Comparison of ENCODE assay signal across 9 mouse cellular contexts in genomic region chr2:178326750-178327465, GRCm38 (mm10).
DNase-seq lines count a peak whose midpoint lies in the region; ATAC-seq and TF ChIP-seq lines count a peak whose summit lies in the region.
"Had no signal": no experiment of that assay in that cellular context is flagged by ENCODE, and none has a peak within 500 bp of the region (broad histone marks: within the 10 kb centered on the region; RNA-seq: fewer than 3 reads in every experiment).

No protein-coding gene starts in this region.

- no peak for TF ChIP-seq CTCF in liver, postnatal 0 days (IDR thresholded peaks at IDR 0.05; ENCODE audit: low read depth)

- no peak for TF ChIP-seq EP300 in liver, postnatal 0 days (IDR thresholded peaks at IDR 0.05; ENCODE audit: low read depth)

- ATAC-seq in heart, embryonic 11.5 days (replicated peaks; ENCODE audit: insufficient number of reproducible peaks, low FRiP score, low TSS enrichment) = peak; percentile 31; the same call in 1 of the 2 replicates
- peak; percentile 7; the same call in 1 of the 2 replicates for ATAC-seq in heart, embryonic 13.5 days (ENCODE audit: extremely low read depth, insufficient number of reproducible peaks, low FRiP score, low TSS enrichment)
- no peak for ATAC-seq in liver, postnatal 0 days

- no peak for DNase-seq in heart, adult 9 months (ENCODE audit: low spot score in 2 of 2)
- DNase-seq in MN1 (ENCODE audit: low spot score) = peak; percentile 11
- peak; percentile 8 for DNase-seq in liver, postnatal 0 days
- no peak for DNase-seq in layer of hippocampus, postnatal 10 days (ENCODE audit: low spot score in 2 of 2)
- no peak for DNase-seq in thymus, adult 18-20 months
- no peak for DNase-seq in B cell, adult 2 months

- peak overlapping the region; percentile 54 for H3K4me2 ChIP-seq in heart, embryonic 11.5 days
- peak overlapping the region; percentile 63 for H3K4me2 ChIP-seq in heart, embryonic 13.5 days
- H3K4me2 ChIP-seq in liver, postnatal 0 days (ENCODE audit: low read depth, low read length) = no peak overlapping the region

- 24% methylated on average over 5 of the region's 5 CpGs for WGBS in heart, embryonic 11.5 days (ENCODE audit: insufficient replicate concordance)
- 18% methylated on average over 5 of the region's 5 CpGs for WGBS in heart, embryonic 13.5 days
- 25% methylated on average over 5 of the region's 5 CpGs for WGBS in liver, postnatal 0 days (ENCODE audit: insufficient replicate concordance)

- no peaks in the 10 kb centered on the region for H3K9me3 ChIP-seq in heart, embryonic 11.5 days (replicated peaks; ENCODE audit: control insufficient read depth, low read length)
- no peaks in the 10 kb centered on the region for H3K9me3 ChIP-seq in heart, embryonic 13.5 days
- H3K9me3 ChIP-seq in liver, postnatal 0 days (ENCODE audit: low read length) = no peaks in the 10 kb centered on the region

- H3K36me3 ChIP-seq in heart, embryonic 11.5 days (ENCODE audit: control insufficient read depth, insufficient read depth, low read length) = no peaks in the 10 kb centered on the region
- H3K36me3 ChIP-seq in heart, embryonic 13.5 days = no peaks in the 10 kb centered on the region
- H3K36me3 ChIP-seq in liver, postnatal 0 days (replicated peaks; ENCODE audit: insufficient read depth, low read length) = no peaks in the 10 kb centered on the region

- H3K9ac ChIP-seq in heart, embryonic 11.5 days (ENCODE audit: low read depth, low read length) = no peak overlapping the region
- peak overlapping the region; percentile 45; the same call in 1 of the 2 replicates for H3K9ac ChIP-seq in heart, embryonic 13.5 days
- H3K9ac ChIP-seq in liver, postnatal 0 days (replicated peaks) = no peak overlapping the region

- H3K27me3 ChIP-seq in heart, embryonic 11.5 days (ENCODE audit: control insufficient read depth, insufficient read depth, low read length) = no peaks in the 10 kb centered on the region
- H3K27me3 ChIP-seq in heart, embryonic 13.5 days (replicated peaks) = no peaks in the 10 kb centered on the region
- H3K27me3 ChIP-seq in liver, postnatal 0 days (ENCODE audit: insufficient read depth, low read length) = no peaks in the 10 kb centered on the region

- peak overlapping the region; percentile 17 for H3K4me3 ChIP-seq in heart, embryonic 11.5 days (ENCODE audit: low read depth, low read length)
- peak overlapping the region; percentile 35; the same call in 1 of the 2 replicates for H3K4me3 ChIP-seq in heart, embryonic 13.5 days
- no peak overlapping the region for H3K4me3 ChIP-seq in liver, postnatal 0 days (ENCODE audit: low read depth, low read length)
- H3K4me3 ChIP-seq: myocyte had no signal

- H3K4me1 ChIP-seq in heart, embryonic 11.5 days (ENCODE audit: control insufficient read depth, insufficient read depth, low read length) = peaks cover 16% of the 10 kb centered on the region
- H3K4me1 ChIP-seq in heart, embryonic 13.5 days = peaks cover 36% of the 10 kb centered on the region
- H3K4me1 ChIP-seq in liver, postnatal 0 days (ENCODE audit: insufficient read depth) = no peaks in the 10 kb centered on the region

- H3K27ac ChIP-seq in heart, embryonic 11.5 days (ENCODE audit: low read depth, low read length) = no peak overlapping the region
- H3K27ac ChIP-seq in heart, embryonic 13.5 days (replicated peaks) = peak overlapping the region; percentile 46
- no peak overlapping the region for H3K27ac ChIP-seq in liver, postnatal 0 days (ENCODE audit: low read depth)

Comparison
In these comparisons a context has a peak if more than half of its experiments do, and no peak if none do; other contexts are left out.
1. DNase-seq: peak in MN1 (single experiment) and liver, postnatal 0 days (single experiment); none in heart, adult 9 months (0 of 2), layer of hippocampus, postnatal 10 days (0 of 2), thymus, adult 18-20 months (0 of 2) and B cell, adult 2 months (0 of 2).